Mouse (Mus musculus): ENCODE measurements around the gene Chdh. TPM values are rescaled to one million over a fixed set of nuclear protein-coding genes. Genes with fewer than 3 reads are reported as not detected.

Chdh gene
- 0.06 and 0.41 TPM in 2 replicates for polyA plus RNA-seq (2016; fragmentation: Nextera tagmentation; extraction: Ambion mirVana)

GRCm38 (mm10) chr14:30008733-30009575 lies at the start of gene Chdh, which contains the start of gene Il17rb:
Chdh (plus strand) TSS chr14:30009023.
Il17rb (minus strand) TSS chr14:30008896.
- Histone ChIP-seq H3K4me1 (peaks cover 9% of the 10 kb centered on the region), H3K36me3 (no peaks in the 10 kb centered on the region), H3K27me3 (peaks cover 25% of the 10 kb centered on the region), H3K9ac (replicated peaks) (peak within 1 kb of the TSS; percentile 50), H3K4me2 (replicated peaks) (peak within 1 kb of the TSS; percentile 90), H3K9me3 (no peaks in the 10 kb centered on the region), H3K4me3 (peak within 1 kb of the TSS; percentile 45), H3K27ac (replicated peaks) (no peak within 1 kb of the TSS)
- 9% methylated on average over 54 of the region's 54 CpGs for WGBS
- ATAC-seq (ENCODE audit: low FRiP score, low read depth): no peak

- H3K4me2 ChIP-seq (replicated peaks): peak overlapping the region; percentile 78
- 58% methylated on average over 7 of the region's 7 CpGs for WGBS
- H3K9me3 ChIP-seq: peaks cover 3% of the 10 kb centered on the region; the same call in 1 of the 2 replicates
- ATAC-seq (ENCODE audit: low FRiP score, low read depth): no peak; the same call in 1 of the 2 replicates
- H3K9ac ChIP-seq (replicated peaks): peak overlapping the region; percentile 44; the same call in 1 of the 2 replicates
- H3K36me3 ChIP-seq: peaks cover 15% of the 10 kb centered on the region
- H3K27me3 ChIP-seq: 0 out of 2 replicates have a peak, but pooled peaks cover 3% of the 10 kb centered on the region
- peak overlapping the region; percentile 85 for H3K4me3 ChIP-seq
- peaks cover 20% of the 10 kb centered on the region for H3K4me1 ChIP-seq
- peak overlapping the region; percentile 46; the same call in 1 of the 2 replicates for H3K27ac ChIP-seq (replicated peaks)
These were observed 41.2 kb upstream of the Chdh start for GRCm38 (mm10) chr14:29967611-29968010.

GRCm38 (mm10) chr14:29968075-29968821 lies 40.6 kb upstream of the Chdh start, which contains the start of gene Selenok:
Selenok (plus strand) TSS chr14:29968308.
- Histone ChIP-seq H3K4me3 (peak within 1 kb of the TSS; percentile 85), H3K4me2 (replicated peaks) (peak within 1 kb of the TSS; percentile 78), H3K9ac (replicated peaks) (peak within 1 kb of the TSS; percentile 84), H3K36me3 (peaks cover 22% of the 10 kb centered on the region), H3K27ac (replicated peaks) (peak within 1 kb of the TSS; percentile 81), H3K9me3 (no peaks in the 10 kb centered on the region), H3K4me1 (peaks cover 20% of the 10 kb centered on the region), H3K27me3 (0 out of 2 replicates have a peak, but pooled peaks cover 3% of the 10 kb centered on the region)
- ATAC-seq (ENCODE audit: low FRiP score, low read depth): peak; percentile 100
- WGBS: under 1% methylated on average over 49 of the region's 49 CpGs

GRCm38 (mm10) chr14:29971446-29971845 lies 37.4 kb upstream of the Chdh start:
- H3K4me2 ChIP-seq (replicated peaks): no peak overlapping the region
- H3K27ac ChIP-seq (replicated peaks): no peak overlapping the region
- peaks cover 41% of the 10 kb centered on the region for H3K36me3 ChIP-seq
- no peaks in the 10 kb centered on the region for H3K27me3 ChIP-seq
- H3K4me1 ChIP-seq: peaks cover 20% of the 10 kb centered on the region
- no peaks in the 10 kb centered on the region for H3K9me3 ChIP-seq
- ATAC-seq (ENCODE audit: low FRiP score, low read depth): no peak
- no peak overlapping the region for H3K9ac ChIP-seq (replicated peaks)
- H3K4me3 ChIP-seq: no peak overlapping the region
- 94% methylated on average over 7 of the region's 7 CpGs for WGBS

GRCm38 (mm10) chr14:29971993-29972392 lies 36.8 kb upstream of the Chdh start:
- 91% methylated on average over 5 of the region's 5 CpGs for WGBS
- H3K4me1 ChIP-seq: peaks cover 20% of the 10 kb centered on the region

GRCm38 (mm10) chr14:29976927-29977326 lies 31.9 kb upstream of the Chdh start:
- Histone ChIP-seq H3K36me3 (peaks cover 52% of the 10 kb centered on the region), H3K27ac (replicated peaks) (no peak overlapping the region), H3K9ac (replicated peaks) (no peak overlapping the region), H3K4me2 (replicated peaks) (no peak overlapping the region), H3K9me3 (peaks cover 2% of the 10 kb centered on the region; the same call in 1 of the 2 replicates), H3K27me3 (no peaks in the 10 kb centered on the region), H3K4me3 (no peak overlapping the region), H3K4me1 (peaks cover 11% of the 10 kb centered on the region)
- no peak for ATAC-seq (ENCODE audit: low FRiP score, low read depth)
- 97% methylated on average over 6 of the region's 6 CpGs for WGBS

More at GRCm38 (mm10) chr14:29971993-29972392, 36.8 kb upstream of the Chdh start:
- Histone ChIP-seq H3K9me3 (no peaks in the 10 kb centered on the region), H3K4me3 (no peak overlapping the region), H3K27me3 (no peaks in the 10 kb centered on the region), H3K4me2 (replicated peaks) (no peak overlapping the region), H3K36me3 (peaks cover 41% of the 10 kb centered on the region), H3K27ac (replicated peaks) (no peak overlapping the region), H3K9ac (replicated peaks) (no peak overlapping the region)
- ATAC-seq (ENCODE audit: low FRiP score, low read depth): no peak

GRCm38 (mm10) chr14:29978254-29979204 lies 30.3 kb upstream of the Chdh start, which contains the start of gene Actr8:
Actr8 (plus strand) TSS chr14:29978337.
- peak; percentile 97 for ATAC-seq (ENCODE audit: low FRiP score, low read depth)
- peaks cover 52% of the 10 kb centered on the region for H3K36me3 ChIP-seq
- WGBS: 3% methylated on average over 44 of the region's 44 CpGs

GRCm38 (mm10) chr14:29980447-29981205 lies 28.2 kb upstream of the Chdh start:
- peaks cover 56% of the 10 kb centered on the region for H3K36me3 ChIP-seq
- WGBS: 96% methylated on average over 10 of the region's 10 CpGs
- no peak overlapping the region for H3K27ac ChIP-seq (replicated peaks)
- no peaks in the 10 kb centered on the region for H3K27me3 ChIP-seq
- ATAC-seq (ENCODE audit: low FRiP score, low read depth): no peak
- peaks cover 2% of the 10 kb centered on the region; the same call in 1 of the 2 replicates for H3K9me3 ChIP-seq
- no peak overlapping the region for H3K4me3 ChIP-seq
- H3K4me2 ChIP-seq (replicated peaks): no peak overlapping the region
- H3K9ac ChIP-seq (replicated peaks): no peak overlapping the region
- peaks cover 11% of the 10 kb centered on the region for H3K4me1 ChIP-seq

More at GRCm38 (mm10) chr14:29978254-29979204, 30.3 kb upstream of the Chdh start, which contains the start of gene Actr8:
- H3K9me3 ChIP-seq: peaks cover 2% of the 10 kb centered on the region; the same call in 1 of the 2 replicates
- H3K4me3 ChIP-seq: peak within 1 kb of the TSS; percentile 81
- peak within 1 kb of the TSS; percentile 91 for H3K27ac ChIP-seq (replicated peaks)
- H3K4me2 ChIP-seq (replicated peaks): peak within 1 kb of the TSS; percentile 81
- H3K27me3 ChIP-seq: no peaks in the 10 kb centered on the region
- peaks cover 11% of the 10 kb centered on the region for H3K4me1 ChIP-seq
- peak within 1 kb of the TSS; percentile 90 for H3K9ac ChIP-seq (replicated peaks)

GRCm38 (mm10) chr14:29986096-29986495 lies 22.7 kb upstream of the Chdh start:
- 92% methylated on average over 4 of the region's 4 CpGs for WGBS
- no peak overlapping the region for H3K9ac ChIP-seq (replicated peaks)
- no peak overlapping the region for H3K4me3 ChIP-seq
- ATAC-seq (ENCODE audit: low FRiP score, low read depth): no peak
- H3K4me2 ChIP-seq (replicated peaks): no peak overlapping the region
- no peaks in the 10 kb centered on the region for H3K4me1 ChIP-seq
- H3K27ac ChIP-seq (replicated peaks): no peak overlapping the region
- H3K27me3 ChIP-seq: no peaks in the 10 kb centered on the region
- H3K36me3 ChIP-seq: peaks cover 100% of the 10 kb centered on the region
- no peaks in the 10 kb centered on the region for H3K9me3 ChIP-seq

GRCm38 (mm10) chr14:29987276-29987675 lies 21.5 kb upstream of the Chdh start:
- no peak for ATAC-seq (ENCODE audit: low FRiP score, low read depth)
- Histone ChIP-seq H3K36me3 (peaks cover 100% of the 10 kb centered on the region), H3K4me3 (no peak overlapping the region), H3K4me2 (replicated peaks) (no peak overlapping the region), H3K4me1 (no peaks in the 10 kb centered on the region), H3K27ac (replicated peaks) (no peak overlapping the region), H3K9me3 (no peaks in the 10 kb centered on the region), H3K9ac (replicated peaks) (no peak overlapping the region), H3K27me3 (no peaks in the 10 kb centered on the region)
- WGBS: 96% methylated on average over 6 of the region's 6 CpGs
